Mouse (Mus musculus) limb, embryonic 13.5 days (tissue): Measurements from ENCODE around the gene Ttll13. TPM values are rescaled to one million over a fixed set of nuclear protein-coding genes. Genes with fewer than 3 reads are reported as not detected.

Experiments used
- ATAC-seq: fragments of 200-750 bp; cut with Nextera tagmentation; 2 replicates; pipeline ENCODE4 v1.8.0; 2017; ENCODE audit warnings: low read depth, moderate number of reproducible peaks, moderate TSS enrichment; ENCODE audit not compliant: low FRiP score
- H3K27ac ChIP-seq: fragments of 300-500 bp; sonication (generic); 2 replicates; pipeline ENCODE4 v1.5.1; 2015; ENCODE audit warnings: inconsistent platforms, mild to moderate bottlenecking, moderate library complexity
- H3K27me3 ChIP-seq: fragments of 300-500 bp; sonication (generic); 2 replicates; pipeline ENCODE4 v1.6.1; 2015; ENCODE audit warnings: mild to moderate bottlenecking, inconsistent platforms
- H3K36me3 ChIP-seq: fragments of 300-500 bp; sonication (generic); 2 replicates; pipeline ENCODE4 v1.6.1; 2015; ENCODE audit warnings: inconsistent platforms, mild to moderate bottlenecking, moderate library complexity
- H3K4me1 ChIP-seq: fragments of 300-500 bp; sonication (generic); 2 replicates; pipeline ENCODE4 v1.6.1; 2015; ENCODE audit warnings: inconsistent platforms
- H3K4me2 ChIP-seq: fragments of 300-500 bp; sonication (generic); replicated peaks from 2 replicates; pipeline ENCODE4 v1.6.1; 2015; ENCODE audit warnings: inconsistent platforms, mild to moderate bottlenecking, moderate library complexity
- H3K4me3 ChIP-seq: fragments of 300-500 bp; sonication (generic); 2 replicates; pipeline ENCODE4 v1.5.1; 2015; ENCODE audit warnings: moderate library complexity, mild to moderate bottlenecking, inconsistent platforms
- H3K9ac ChIP-seq: fragments of 300-500 bp; sonication (generic); 2 replicates; pipeline ENCODE4 v1.6.1; 2015; ENCODE audit warnings: mild to moderate bottlenecking, inconsistent platforms
- H3K9me3 ChIP-seq: fragments of 300-500 bp; sonication (generic); 2 replicates; pipeline ENCODE4 v1.6.1; 2016; ENCODE audit warnings: inconsistent platforms
- WGBS: fragments of 180-500 bp; shearing (Covaris S2); methylation state at CpG from one replicate; pipeline ENCODE4 v1.1.7; 2015; 5-methylcytosine and 5-hydroxymethylcytosine counted together
- polyA plus RNA-seq: library from polyadenylated mRNA; unstranded; fragments of >200 nt; fragmentation: Nextera tagmentation; extraction: Ambion mirVana; gene quantifications from 2 replicates; pipeline ENCODE4 v1.2.1, GENCODE M21; 2015

The Ttll13 gene
- polyA plus RNA-seq, 1 experiment from 2014 or later = 1.3 TPM

GRCm38 (mm10) chr7:80273456-80273855, 27.3 kb downstream of the Ttll13 start:
- Histone ChIP-seq H3K4me2 (no peak overlapping the region), H3K27me3 (no peaks in the 10 kb centered on the region), H3K9me3 (peaks cover 17% of the 10 kb centered on the region), H3K4me1 (peaks cover 19% of the 10 kb centered on the region), H3K4me3 (no peak overlapping the region), H3K9ac (no peak overlapping the region), H3K27ac (no peak overlapping the region), H3K36me3 (peaks cover 60% of the 10 kb centered on the region)
- no peak for ATAC-seq
- WGBS = 89% methylated on average over 2 of the region's 2 CpGs

- H3K36me3 ChIP-seq = peaks cover 86% of the 10 kb centered on the region
- no peak overlapping the region for H3K27ac ChIP-seq
- ATAC-seq = no peak
- no peak overlapping the region for H3K9ac ChIP-seq
- no peak overlapping the region for H3K4me2 ChIP-seq
- 90% methylated on average over 4 of the region's 4 CpGs for WGBS
- H3K4me3 ChIP-seq = no peak overlapping the region
- H3K4me1 ChIP-seq = no peaks in the 10 kb centered on the region
- no peaks in the 10 kb centered on the region for H3K27me3 ChIP-seq
- peaks cover 17% of the 10 kb centered on the region for H3K9me3 ChIP-seq
Observed at GRCm38 (mm10) chr7:80276374-80276773, 30.2 kb downstream of the Ttll13 start.

- Histone ChIP-seq H3K36me3 (peaks cover 88% of the 10 kb centered on the region), H3K4me2 (no peak overlapping the region), H3K9me3 (peaks cover 3% of the 10 kb centered on the region), H3K4me1 (no peaks in the 10 kb centered on the region), H3K9ac (no peak overlapping the region), H3K27ac (no peak overlapping the region), H3K4me3 (no peak overlapping the region), H3K27me3 (no peaks in the 10 kb centered on the region)
- WGBS = 75% methylated on average over 10 of the region's 10 CpGs
- ATAC-seq = no peak
Observed at GRCm38 (mm10) chr7:80280032-80280431, 33.9 kb downstream of the Ttll13 start.

GRCm38 (mm10) chr7:80280998-80281397, 34.8 kb downstream of the Ttll13 start:
- H3K4me2 ChIP-seq = no peak overlapping the region
- no peak overlapping the region for H3K27ac ChIP-seq
- ATAC-seq = no peak
- H3K4me1 ChIP-seq = no peaks in the 10 kb centered on the region
- no peak overlapping the region for H3K9ac ChIP-seq
- 88% methylated on average over 2 of the region's 2 CpGs for WGBS
- no peaks in the 10 kb centered on the region for H3K27me3 ChIP-seq
- peaks cover 90% of the 10 kb centered on the region for H3K36me3 ChIP-seq
- no peaks in the 10 kb centered on the region for H3K9me3 ChIP-seq
- no peak overlapping the region for H3K4me3 ChIP-seq

- 90% methylated on average over 3 of the region's 3 CpGs for WGBS
- H3K4me3 ChIP-seq = no peak overlapping the region
- no peak for ATAC-seq
- peaks cover 90% of the 10 kb centered on the region for H3K36me3 ChIP-seq
- no peaks in the 10 kb centered on the region for H3K9me3 ChIP-seq
- no peaks in the 10 kb centered on the region for H3K27me3 ChIP-seq
- H3K27ac ChIP-seq = no peak overlapping the region
- no peaks in the 10 kb centered on the region for H3K4me1 ChIP-seq
- H3K9ac ChIP-seq = no peak overlapping the region
- no peak overlapping the region for H3K4me2 ChIP-seq
Observed at GRCm38 (mm10) chr7:80281646-80282045, 35.5 kb downstream of the Ttll13 start.

GRCm38 (mm10) chr7:80283226-80283918, 37.2 kb downstream of the Ttll13 start:
- no peaks in the 10 kb centered on the region for H3K4me1 ChIP-seq
- no peak overlapping the region for H3K9ac ChIP-seq
- no peak overlapping the region for H3K27ac ChIP-seq
- 89% methylated on average over 3 of the region's 3 CpGs for WGBS
- no peak overlapping the region for H3K4me2 ChIP-seq
- H3K4me3 ChIP-seq = no peak overlapping the region
- no peaks in the 10 kb centered on the region for H3K27me3 ChIP-seq
- no peak for ATAC-seq
- H3K36me3 ChIP-seq = peaks cover 89% of the 10 kb centered on the region
- no peaks in the 10 kb centered on the region for H3K9me3 ChIP-seq

GRCm38 (mm10) chr7:80284391-80284790, 38.2 kb downstream of the Ttll13 start:
- no peak for ATAC-seq
- Histone ChIP-seq H3K4me3 (no peak overlapping the region), H3K9me3 (no peaks in the 10 kb centered on the region), H3K4me2 (no peak overlapping the region), H3K4me1 (no peaks in the 10 kb centered on the region), H3K36me3 (peaks cover 86% of the 10 kb centered on the region), H3K27ac (no peak overlapping the region), H3K27me3 (no peaks in the 10 kb centered on the region), H3K9ac (no peak overlapping the region)
- WGBS = 91% methylated on average over 5 of the region's 5 CpGs

GRCm38 (mm10) chr7:80285725-80286124, 39.5 kb downstream of the Ttll13 start:
- Histone ChIP-seq H3K9ac (no peak overlapping the region), H3K27ac (no peak overlapping the region), H3K4me2 (no peak overlapping the region), H3K4me1 (no peaks in the 10 kb centered on the region), H3K4me3 (no peak overlapping the region), H3K27me3 (no peaks in the 10 kb centered on the region), H3K36me3 (peaks cover 88% of the 10 kb centered on the region), H3K9me3 (no peaks in the 10 kb centered on the region)
- ATAC-seq = no peak
- 95% methylated on average over 6 of the region's 6 CpGs for WGBS

- WGBS = 84% methylated on average over 10 of the region's 10 CpGs
Observed at GRCm38 (mm10) chr7:80287736-80288135, 41.6 kb downstream of the Ttll13 start.

GRCm38 (mm10) chr7:80294062-80294763, 48.0 kb downstream of the Ttll13 start, which contains the start of gene Prc1:
Gene Prc1 (plus strand): TSS chr7:80294450.
- H3K9ac ChIP-seq = peak within 1 kb of the TSS; percentile 85

More at GRCm38 (mm10) chr7:80287736-80288135, 41.6 kb downstream of the Ttll13 start:
- no peaks in the 10 kb centered on the region for H3K9me3 ChIP-seq
- no peaks in the 10 kb centered on the region for H3K27me3 ChIP-seq
- H3K4me2 ChIP-seq = no peak overlapping the region
- H3K4me1 ChIP-seq = no peaks in the 10 kb centered on the region
- H3K9ac ChIP-seq = no peak overlapping the region
- H3K36me3 ChIP-seq = peaks cover 91% of the 10 kb centered on the region
- no peak for ATAC-seq
- H3K27ac ChIP-seq = no peak overlapping the region
- no peak overlapping the region for H3K4me3 ChIP-seq

GRCm38 (mm10) chr7:80294764-80295648, 48.8 kb downstream of the Ttll13 start:
- Histone ChIP-seq H3K4me3 (peak overlapping the region; percentile 85), H3K9ac (peak overlapping the region; percentile 85), H3K4me1 (peaks cover 25% of the 10 kb centered on the region), H3K36me3 (peaks cover 33% of the 10 kb centered on the region), H3K27me3 (no peaks in the 10 kb centered on the region), H3K4me2 (peak overlapping the region; percentile 74), H3K9me3 (no peaks in the 10 kb centered on the region), H3K27ac (peak overlapping the region; percentile 82)
- 7% methylated on average over 37 of the region's 37 CpGs for WGBS
- no peak; the same call in 1 of the 2 replicates for ATAC-seq

More at GRCm38 (mm10) chr7:80294062-80294763, 48.0 kb downstream of the Ttll13 start, which contains the start of gene Prc1:
- H3K36me3 ChIP-seq = peaks cover 33% of the 10 kb centered on the region
- H3K9me3 ChIP-seq = no peaks in the 10 kb centered on the region
- H3K27me3 ChIP-seq = no peaks in the 10 kb centered on the region
- H3K27ac ChIP-seq = peak within 1 kb of the TSS; percentile 82
- peak; percentile 99 for ATAC-seq
- under 1% methylated on average over 52 of the region's 52 CpGs for WGBS
- peak within 1 kb of the TSS; percentile 74 for H3K4me2 ChIP-seq
- peak within 1 kb of the TSS; percentile 85 for H3K4me3 ChIP-seq
- peaks cover 25% of the 10 kb centered on the region for H3K4me1 ChIP-seq

GRCm38 (mm10) chr7:80296462-80296861, 50.3 kb downstream of the Ttll13 start:
- no peaks in the 10 kb centered on the region for H3K27me3 ChIP-seq
- no peak overlapping the region for H3K9ac ChIP-seq
- peaks cover 25% of the 10 kb centered on the region for H3K4me1 ChIP-seq
- peak overlapping the region; percentile 85; the same call in 1 of the 2 replicates for H3K4me3 ChIP-seq
- no peak for ATAC-seq
- H3K9me3 ChIP-seq = no peaks in the 10 kb centered on the region
- 92% methylated on average over 6 of the region's 6 CpGs for WGBS
- H3K27ac ChIP-seq = no peak overlapping the region
- peak overlapping the region; percentile 74 for H3K4me2 ChIP-seq
- peaks cover 33% of the 10 kb centered on the region for H3K36me3 ChIP-seq
